Comparison of ENCODE assay signal across 9 mouse cellular contexts in the genomic region with DNA sequence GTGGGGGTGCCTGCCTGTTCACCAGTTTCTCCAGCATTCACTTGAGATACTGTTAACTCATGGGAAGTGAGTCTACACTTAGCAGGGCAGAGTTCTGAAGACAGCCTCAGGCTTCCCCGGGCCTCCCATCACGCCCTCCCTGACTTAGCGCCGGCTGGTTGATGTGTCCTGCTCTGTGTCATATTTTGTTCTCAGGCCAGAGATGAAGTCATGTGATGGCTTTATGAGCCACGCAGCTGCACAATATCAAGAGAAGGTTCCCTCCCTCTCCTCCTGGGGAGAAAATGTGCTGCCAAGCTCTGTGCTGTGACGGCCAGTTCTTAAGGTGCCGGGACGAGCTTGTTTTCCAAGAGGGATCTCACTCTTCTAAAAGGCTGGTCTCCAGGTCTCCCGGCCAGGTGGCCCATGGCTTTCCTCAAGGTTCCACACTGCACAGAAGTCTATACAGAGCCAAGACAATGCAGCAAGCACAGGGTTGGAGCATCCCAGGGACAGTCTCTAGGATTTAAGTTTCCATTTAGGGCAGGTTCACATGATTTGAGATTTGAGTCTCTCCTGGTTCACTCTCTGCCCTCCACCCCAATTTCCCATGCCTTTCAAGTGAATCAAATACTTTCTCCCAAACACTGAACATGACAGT.
DNase-seq lines count a peak whose midpoint lies in the region; ATAC-seq and TF ChIP-seq lines count a peak whose summit lies in the region.
"Had no signal": no experiment of that assay in that cellular context is flagged by ENCODE, and none has a peak within 500 bp of the region (broad histone marks: within the 10 kb centered on the region; RNA-seq: fewer than 3 reads in every experiment).

No protein-coding gene starts in this region.

- TF ChIP-seq CTCF in layer of hippocampus, adult 2 months (conservative IDR thresholded peaks at IDR 0.05), result no peak
- TF ChIP-seq CTCF in midbrain, postnatal 0 days (IDR thresholded peaks at IDR 0.05), result no peak

- H3K27me3 ChIP-seq in heart, embryonic 13.5 days (replicated peaks), result no peaks in the 10 kb centered on the region
- H3K27me3 ChIP-seq in stomach, embryonic 16.5 days (ENCODE audit: control insufficient read depth, insufficient read depth, low read length), result no peaks in the 10 kb centered on the region
- no peaks in the 10 kb centered on the region for H3K27me3 ChIP-seq in midbrain, embryonic 13.5 days
- H3K27me3 ChIP-seq in midbrain, postnatal 0 days (ENCODE audit: insufficient read depth, low read length), result no peaks in the 10 kb centered on the region
- H3K27me3 ChIP-seq: midbrain, embryonic 12.5 days had no signal

- ATAC-seq in heart, embryonic 13.5 days (ENCODE audit: extremely low read depth, insufficient number of reproducible peaks, low FRiP score, low TSS enrichment), result no peak
- ATAC-seq in stomach, embryonic 16.5 days (ENCODE audit: insufficient read depth, low FRiP score), result peak; percentile 93
- no peak for ATAC-seq in midbrain, embryonic 13.5 days
- no peak for ATAC-seq in midbrain, postnatal 0 days (ENCODE audit: low FRiP score)
- ATAC-seq in granulocyte monocyte progenitor cell, adult 5-6 weeks (replicated peaks; ENCODE audit: poor library complexity, severe bottlenecking), result no peak

- H3K27ac ChIP-seq in layer of hippocampus, adult 2 months, result peak overlapping the region; percentile 43; the same call in 1 of the 2 replicates
- peak overlapping the region; percentile 56 for H3K27ac ChIP-seq in heart, embryonic 13.5 days (replicated peaks)
- H3K27ac ChIP-seq in stomach, embryonic 16.5 days (ENCODE audit: low read length), result peak overlapping the region; percentile 95
- no peak overlapping the region for H3K27ac ChIP-seq in midbrain, embryonic 13.5 days
- H3K27ac ChIP-seq in midbrain, postnatal 0 days (ENCODE audit: low read depth, low read length), result no peak overlapping the region
- H3K27ac ChIP-seq: midbrain, embryonic 12.5 days had no signal

- H3K9me3 ChIP-seq in heart, embryonic 13.5 days, result peaks cover 11% of the 10 kb centered on the region; the same call in 1 of the 2 replicates
- no peaks in the 10 kb centered on the region; the same call in 1 of the 2 replicates for H3K9me3 ChIP-seq in stomach, embryonic 16.5 days (replicated peaks; ENCODE audit: control insufficient read depth, low read length)
- peaks cover 12% of the 10 kb centered on the region for H3K9me3 ChIP-seq in midbrain, embryonic 13.5 days
- H3K9me3 ChIP-seq in midbrain, postnatal 0 days (ENCODE audit: low read length), result 0 out of 2 replicates have a peak, but pooled peaks cover 6% of the 10 kb centered on the region

- H3K36me3 ChIP-seq in heart, embryonic 13.5 days, result no peaks in the 10 kb centered on the region
- H3K36me3 ChIP-seq in stomach, embryonic 16.5 days (ENCODE audit: control insufficient read depth, insufficient read depth, low read length), result no peaks in the 10 kb centered on the region
- no peaks in the 10 kb centered on the region for H3K36me3 ChIP-seq in midbrain, embryonic 13.5 days
- no peaks in the 10 kb centered on the region for H3K36me3 ChIP-seq in midbrain, postnatal 0 days (ENCODE audit: insufficient read depth, low read length)
- H3K36me3 ChIP-seq: midbrain, embryonic 12.5 days had no signal

- H3K4me2 ChIP-seq in heart, embryonic 13.5 days, result 0 out of 2 replicates have a peak overlapping the region, but pooled peaks have one; percentile 16
- peak overlapping the region; percentile 20; the same call in 1 of the 2 replicates for H3K4me2 ChIP-seq in stomach, embryonic 16.5 days (ENCODE audit: low read depth, low read length)
- H3K4me2 ChIP-seq in midbrain, embryonic 13.5 days (replicated peaks), result no peak overlapping the region
- no peak overlapping the region for H3K4me2 ChIP-seq in midbrain, postnatal 0 days (ENCODE audit: low read depth, low read length, poor library complexity, severe bottlenecking)
- H3K4me2 ChIP-seq: midbrain, embryonic 12.5 days had no signal

- H3K4me3 ChIP-seq in layer of hippocampus, adult 2 months, result no peak overlapping the region
- H3K4me3 ChIP-seq in heart, embryonic 13.5 days, result no peak overlapping the region
- H3K4me3 ChIP-seq in stomach, embryonic 16.5 days (replicated peaks; ENCODE audit: low read length), result no peak overlapping the region
- no peak overlapping the region for H3K4me3 ChIP-seq in midbrain, embryonic 13.5 days (replicated peaks)
- H3K4me3 ChIP-seq in midbrain, postnatal 0 days (ENCODE audit: low read depth, low read length), result no peak overlapping the region
- H3K4me3 ChIP-seq: midbrain, embryonic 12.5 days had no signal

- H3K9ac ChIP-seq in heart, embryonic 13.5 days, result no peak overlapping the region
- no peak overlapping the region for H3K9ac ChIP-seq in stomach, embryonic 16.5 days (ENCODE audit: low read length)
- H3K9ac ChIP-seq in midbrain, embryonic 13.5 days (replicated peaks), result no peak overlapping the region
- H3K9ac ChIP-seq in midbrain, postnatal 0 days (replicated peaks; ENCODE audit: low read length, poor library complexity, severe bottlenecking), result no peak overlapping the region
- H3K9ac ChIP-seq: midbrain, embryonic 12.5 days had no signal

- DNase-seq in layer of hippocampus, adult 2 months (ENCODE audit: low spot score in 2 of 2), result no peak
- no peak for DNase-seq in layer of hippocampus, postnatal 14 days (ENCODE audit: low spot score in 2 of 2)
- peak; percentile 22 to 61 for DNase-seq in kidney, postnatal 36 days
- no peak for DNase-seq in midbrain, postnatal 0 days (ENCODE audit: low spot score)

- peaks cover 11% of the 10 kb centered on the region for H3K4me1 ChIP-seq in heart, embryonic 13.5 days
- H3K4me1 ChIP-seq in stomach, embryonic 16.5 days (ENCODE audit: control insufficient read depth, insufficient read depth, low read length), result peaks cover 9% of the 10 kb centered on the region
- peaks cover 3% of the 10 kb centered on the region; the same call in 1 of the 2 replicates for H3K4me1 ChIP-seq in midbrain, embryonic 13.5 days (replicated peaks)
- no peaks in the 10 kb centered on the region for H3K4me1 ChIP-seq in midbrain, postnatal 0 days (ENCODE audit: insufficient read depth, low read length)
- H3K4me1 ChIP-seq: midbrain, embryonic 12.5 days had no signal

- WGBS in heart, embryonic 13.5 days, result 49% methylated on average over 9 of the region's 9 CpGs
- 36% methylated on average over 9 of the region's 9 CpGs for WGBS in stomach, embryonic 16.5 days
- WGBS in midbrain, embryonic 13.5 days, result 92% methylated on average over 9 of the region's 9 CpGs
- WGBS in midbrain, postnatal 0 days, result 86% methylated on average over 9 of the region's 9 CpGs

Comparison
In these comparisons a context has a peak if more than half of its experiments do, and no peak if none do; other contexts are left out.
1. DNase-seq: peak in kidney, postnatal 36 days (2 of 2); none in layer of hippocampus, adult 2 months (0 of 2), layer of hippocampus, postnatal 14 days (0 of 2) and midbrain, postnatal 0 days (single experiment).
2. H3K27ac ChIP-seq: peak in layer of hippocampus, adult 2 months (single experiment), heart, embryonic 13.5 days (single experiment) and stomach, embryonic 16.5 days (single experiment); none in midbrain, embryonic 13.5 days (single experiment) and midbrain, postnatal 0 days (single experiment).
3. H3K4me2 ChIP-seq: peak in heart, embryonic 13.5 days (single experiment) and stomach, embryonic 16.5 days (single experiment); none in midbrain, embryonic 13.5 days (single experiment) and midbrain, postnatal 0 days (single experiment).